ENCODE assay signal across 34 mouse cellular contexts in genomic region chr16:31297113-31297512, GRCm38 (mm10). TPM values are rescaled to one million over a fixed set of nuclear protein-coding genes. Genes with fewer than 3 reads are reported as not detected.
DNase-seq lines count a peak whose midpoint lies in the region; ATAC-seq and TF ChIP-seq lines count a peak whose summit lies in the region.
"Had no signal": no experiment of that assay in that cellular context is flagged by ENCODE, and none has a peak within 500 bp of the region (broad histone marks: within the 10 kb centered on the region; RNA-seq: fewer than 3 reads in every experiment).

No protein-coding gene starts in this region.

- H3K9me3 ChIP-seq in CH12.LX (replicated peaks; ENCODE audit: low read length): no peaks in the 10 kb centered on the region
- H3K9me3 ChIP-seq in kidney, embryonic 15.5 days (replicated peaks): no peaks in the 10 kb centered on the region
- H3K9me3 ChIP-seq: embryonic facial prominence, embryonic 10.5 days; embryonic facial prominence, embryonic 15.5 days; forebrain, embryonic 13.5 days; hindbrain, embryonic 12.5 days; limb, embryonic 10.5 days; limb, embryonic 15.5 days; megakaryocyte, embryonic 14.5 days; midbrain, embryonic 13.5 days; stomach, embryonic 15.5 days had no signal

- H3K27me3 ChIP-seq in CH12.LX (replicated peaks): no peaks in the 10 kb centered on the region
- no peaks in the 10 kb centered on the region for H3K27me3 ChIP-seq in splenic B cell, adult 2 months (ENCODE audit: control insufficient read depth, insufficient read depth, low read length, poor library complexity, severe bottlenecking)
- no peaks in the 10 kb centered on the region for H3K27me3 ChIP-seq in kidney, embryonic 15.5 days
- H3K27me3 ChIP-seq: embryonic facial prominence, embryonic 15.5 days; forebrain, embryonic 13.5 days; hindbrain, embryonic 12.5 days; limb, embryonic 15.5 days; midbrain, embryonic 13.5 days; Patski; stomach, embryonic 15.5 days had no signal

- no peak for TF ChIP-seq RAD21 in CH12.LX (IDR thresholded peaks at IDR 0.05; ENCODE audit: low read depth, low read length)

- no peak for TF ChIP-seq CTCF in CH12.LX (conservative IDR thresholded peaks at IDR 0.05 in 1 of 2, IDR thresholded peaks at IDR 0.05 in 1 of 2; ENCODE audit: low read depth in 2 of 2, low read length in 2 of 2)
- TF ChIP-seq CTCF in lung, adult 2 months (IDR thresholded peaks at IDR 0.05; ENCODE audit: insufficient read depth, low read length): no peak

- no peak overlapping the region for H3K4me3 ChIP-seq in CH12.LX (replicated peaks in 1 of 3; ENCODE audit: low read depth in 2 of 3, low read length in 2 of 3, poor library complexity in 1 of 3)
- H3K4me3 ChIP-seq in kidney, embryonic 15.5 days (replicated peaks): no peak overlapping the region
- no peak overlapping the region for H3K4me3 ChIP-seq in lung, adult 2 months (replicated peaks; ENCODE audit: extremely low read depth, low read depth, low read length)
- H3K4me3 ChIP-seq: embryonic facial prominence, embryonic 10.5 days; embryonic facial prominence, embryonic 15.5 days; forebrain, embryonic 13.5 days; hindbrain, embryonic 12.5 days; left cerebral cortex, adult 2 months; limb, embryonic 10.5 days; limb, embryonic 15.5 days; megakaryocyte, embryonic 14.5 days; midbrain, embryonic 13.5 days; stomach, embryonic 15.5 days had no signal

- peak; percentile 7 for DNase-seq in thymus, postnatal 25 days
- DNase-seq in thymus, adult 18-20 months: no peak
- DNase-seq in CH12.LX (ENCODE audit: extremely low read depth): no peak
- peak; percentile 76 for DNase-seq in induced T-regulatory cell, adult 2 months (ENCODE audit: low read depth)
- DNase-seq in splenic B cell, adult 2 months (ENCODE audit: low read depth, low spot score): peak; percentile 55
- DNase-seq in kidney, postnatal 25 days: no peak
- DNase-seq in lung, adult 2 months: no peak
- DNase-seq: adrenal gland, adult 8-10 months; cerebellum, adult 8-10 months; cerebellum, postnatal 25 days; gastrocnemius, postnatal 10 days; heart, postnatal 14 days; kidney, adult 9 months; kidney, postnatal 14 days; lung, embryonic 14.5 days; lung, postnatal 36 days; retina, postnatal 1 day; right cerebral cortex, postnatal 14 days had no signal

- H3K4me2 ChIP-seq in CH12.LX (ENCODE audit: insufficient read depth, low read depth, poor library complexity, severe bottlenecking): no peak overlapping the region; the same call in 1 of the 2 replicates
- H3K4me2 ChIP-seq in kidney, embryonic 15.5 days: no peak overlapping the region
- H3K4me2 ChIP-seq: embryonic facial prominence, embryonic 15.5 days; forebrain, embryonic 13.5 days; hindbrain, embryonic 12.5 days; limb, embryonic 15.5 days; lung, embryonic 14.5 days; midbrain, embryonic 13.5 days; stomach, embryonic 15.5 days had no signal

- in situ Hi-C loops in CH12.LX (cut with MboI; ENCODE audit: low pct_ligation_motif_present, low pct_unique_long_range_greater_than_20kb, low sequenced_read_pairs): no loop called here

- TF ChIP-seq EP300 in CH12.LX (IDR thresholded peaks at IDR 0.05; ENCODE audit: low read length): no peak

- TF ChIP-seq POLR2A in CH12.LX (IDR thresholded peaks at IDR 0.05; ENCODE audit: low read depth, low read length): no peak
- no peak for TF ChIP-seq POLR2A in lung, adult 2 months (IDR thresholded peaks at IDR 0.05; ENCODE audit: borderline replicate concordance, extremely low read depth, low read depth, low read length)

- H3K79me2 ChIP-seq in CH12.LX (replicated peaks; ENCODE audit: control insufficient read depth, extremely low read depth, insufficient read depth, poor library complexity, severe bottlenecking): no peaks in the 10 kb centered on the region

- H3K4me1 ChIP-seq in CH12.LX (ENCODE audit: control insufficient read depth in 1 of 2, insufficient read depth in 2 of 2): peaks cover 4 to 14% of the 10 kb centered on the region in 2 experiments
- H3K4me1 ChIP-seq in kidney, embryonic 15.5 days: peaks cover 28% of the 10 kb centered on the region
- H3K4me1 ChIP-seq in lung, adult 2 months (ENCODE audit: control insufficient read depth, insufficient read depth, low read length): no peaks in the 10 kb centered on the region; the same call in 1 of the 2 replicates

- no peaks in the 10 kb centered on the region for H3K36me3 ChIP-seq in CH12.LX (replicated peaks in 1 of 2; ENCODE audit: control insufficient read depth in 1 of 2, insufficient read depth in 1 of 2, low read length in 1 of 2)
- H3K36me3 ChIP-seq in splenic B cell, adult 2 months (ENCODE audit: control insufficient read depth, insufficient read depth, low read length, poor library complexity, severe bottlenecking): no peaks in the 10 kb centered on the region
- no peaks in the 10 kb centered on the region for H3K36me3 ChIP-seq in kidney, embryonic 15.5 days
- H3K36me3 ChIP-seq: embryonic facial prominence, embryonic 10.5 days; embryonic facial prominence, embryonic 15.5 days; hindbrain, embryonic 12.5 days; limb, embryonic 10.5 days; limb, embryonic 15.5 days; midbrain, embryonic 13.5 days; stomach, embryonic 15.5 days had no signal

- dilution Hi-C loops in CH12.LX (cut with MboI; ENCODE audit: extremely low pct_ligation_motif_present, extremely low pct_unique_long_range_greater_than_20kb, low sequenced_read_pairs): no loop called here

- H3K9ac ChIP-seq in CH12.LX (ENCODE audit: insufficient read depth, low read depth): no peak overlapping the region
- H3K9ac ChIP-seq in kidney, embryonic 15.5 days: no peak overlapping the region
- H3K9ac ChIP-seq: embryonic facial prominence, embryonic 15.5 days; forebrain, embryonic 13.5 days; hindbrain, embryonic 12.5 days; limb, embryonic 15.5 days; liver, embryonic 14.5 days; lung, embryonic 14.5 days; midbrain, embryonic 13.5 days; stomach, embryonic 15.5 days had no signal

- WGBS in kidney, embryonic 15.5 days: 89% methylated on average over 7 of the region's 7 CpGs
- WGBS in lung, adult 2 months: 60% methylated on average over 7 of the region's 7 CpGs

- no peak overlapping the region for H3K27ac ChIP-seq in CH12.LX (ENCODE audit: insufficient read depth, low read depth)
- no peak overlapping the region for H3K27ac ChIP-seq in kidney, embryonic 15.5 days
- H3K27ac ChIP-seq: embryonic facial prominence, embryonic 10.5 days; embryonic facial prominence, embryonic 15.5 days; forebrain, embryonic 13.5 days; hindbrain, embryonic 12.5 days; hindbrain, postnatal 0 days; left cerebral cortex, adult 2 months; limb, embryonic 10.5 days; limb, embryonic 15.5 days; liver, embryonic 14.5 days; midbrain, embryonic 13.5 days; stomach, embryonic 15.5 days had no signal

- no peak for ATAC-seq in kidney, embryonic 15.5 days (replicated peaks; ENCODE audit: low FRiP score)
- ATAC-seq: forebrain, embryonic 13.5 days; hindbrain, postnatal 0 days; intestine, postnatal 0 days; midbrain, embryonic 13.5 days; Patski had no signal

TF ChIP-seq in CH12.LX, 34 proteins besides CTCF, POLR2A, EP300 and RAD21:
- TF ChIP-seq ETS1 (conservative IDR thresholded peaks at IDR 0.05; ENCODE audit: low read depth, low read length) (no peak), ELF1 (IDR thresholded peaks at IDR 0.05; ENCODE audit: low read depth, low read length) (peak; percentile 77)
TF ChIP-seq in CH12.LX: peak in this region for 1.

RNA-seq across cellular contexts. Expression of gene Apod, which starts 17.5 kb away (rescaled TPM):
- total RNA-seq in CH12.LX (2012; rRNA removed) (0.17 and 0.21 TPM in 2 replicates), CH12.LX (2014; rRNA removed) (0.26 TPM in 1 of 2 replicates, not detected in the other)
- 0.55 TPM in 1 of 2 replicates, not detected in the other for polyA plus RNA-seq in CH12.LX (2012; ENCODE audit: insufficient read length, low read depth)
- 0.36 and 1.0 TPM in 2 replicates for polyA plus RNA-seq in kidney, embryonic 15.5 days (2015; fragmentation: Nextera tagmentation; extraction: Ambion mirVana)
- 2.9 and 5.1 TPM in 2 replicates for polyA plus RNA-seq in lung, adult 2 months (2012; rRNA removed)
- total RNA-seq: MEL had no signal
- polyA plus RNA-seq: lung, embryonic 14.5 days; Patski had no signal

RNA-seq across cellular contexts. Expression of gene Ppp1r2, which starts 22.0 kb away (rescaled TPM):
- total RNA-seq in CH12.LX (2012; rRNA removed) (33.8 and 43.7 TPM in 2 replicates), CH12.LX (2014; rRNA removed) (75.4 and 84.5 TPM in 2 replicates)
- 62.4 and 73.0 TPM in 2 replicates for polyA plus RNA-seq in CH12.LX (2012; ENCODE audit: insufficient read length, low read depth)
- polyA plus RNA-seq in kidney, embryonic 15.5 days (2015; fragmentation: Nextera tagmentation; extraction: Ambion mirVana): 87.7 and 91.7 TPM in 2 replicates
- polyA plus RNA-seq in lung, adult 2 months (2012; rRNA removed): 89.0 and 116 TPM in 2 replicates

Comparison
In these comparisons a context has a peak if more than half of its experiments do, and no peak if none do; other contexts are left out.
1. DNase-seq: peak in thymus, postnatal 25 days (single experiment), induced T-regulatory cell, adult 2 months (single experiment) and splenic B cell, adult 2 months (single experiment); none in thymus, adult 18-20 months (0 of 2), CH12.LX (single experiment), kidney, postnatal 25 days (0 of 2) and lung, adult 2 months (single experiment).